Comparison of ENCODE assay signal across 8 mouse cellular contexts in the genomic region with DNA sequence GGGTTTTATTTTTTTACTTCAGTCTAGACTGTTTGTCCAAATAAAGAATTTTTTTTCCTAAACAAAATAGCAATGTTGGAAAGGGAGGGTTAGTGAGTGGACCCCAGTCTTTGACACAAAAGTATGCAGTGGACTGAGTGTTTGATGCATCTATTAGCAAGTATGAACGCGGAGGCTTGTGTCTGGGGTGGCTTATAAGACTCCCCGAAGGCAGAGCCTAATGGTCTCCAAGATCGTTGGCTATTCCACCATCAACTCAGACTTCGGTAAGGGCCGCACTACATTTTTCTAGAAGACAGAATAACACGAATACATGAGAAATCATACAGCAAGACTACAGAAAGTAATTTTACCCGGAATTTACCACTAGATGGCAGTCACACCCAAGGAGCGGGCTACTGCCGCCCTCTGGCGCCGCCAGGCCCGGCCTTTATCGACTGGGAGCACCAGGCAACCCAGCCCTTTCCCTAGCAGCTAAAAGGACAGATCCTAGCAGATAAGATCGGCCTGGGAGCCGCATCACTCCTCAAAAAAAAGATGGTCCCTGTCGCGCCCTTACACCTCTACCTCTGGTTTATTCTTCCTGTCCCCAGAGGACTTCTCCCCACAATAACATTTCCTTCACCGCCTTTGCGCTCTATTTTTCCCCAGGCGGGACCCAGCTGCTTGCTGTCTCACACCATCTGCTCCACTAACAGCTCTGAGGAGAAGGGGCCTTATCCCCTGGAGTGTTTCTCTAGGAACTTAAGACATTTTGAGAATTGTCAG. TPM values are rescaled to one million over a fixed set of nuclear protein-coding genes. Genes with fewer than 3 reads are reported as not detected.
DNase-seq lines count a peak whose midpoint lies in the region; ATAC-seq lines count a peak whose summit lies in the region.

No protein-coding gene starts in this region.

- peak; percentile 91 for DNase-seq in MN1 (ENCODE audit: low spot score)
- peak; percentile 77 to 80 for DNase-seq in cerebellum, adult 18-20 months
- peak; percentile 86 for DNase-seq in forelimb bud, embryonic 11.5 days (ENCODE audit: low read depth, low spot score)
- DNase-seq in layer of hippocampus, adult 9-10 months (ENCODE audit: low spot score) = peak; percentile 49
- DNase-seq in retina, adult 2 months (ENCODE audit: low read depth, low spot score) = peak; percentile 54
- DNase-seq in urinary bladder, adult 2 months (ENCODE audit: low spot score) = peak; percentile 38

- H3K27me3 ChIP-seq in lung, embryonic 15.5 days = no peaks in the 10 kb centered on the region

- H3K9ac ChIP-seq in lung, embryonic 15.5 days = no peak overlapping the region

- peak; percentile 88 to 91 for ATAC-seq in hematopoietic stem cell, adult 5-6 weeks (replicated peaks in 1 of 2; ENCODE audit: insufficient read depth in 1 of 2, low FRiP score in 2 of 2, low TSS enrichment in 1 of 2, low read depth in 1 of 2, poor library complexity in 2 of 2, severe bottlenecking in 2 of 2)
- peak; percentile 73; the same call in 1 of the 2 replicates for ATAC-seq in lung, embryonic 15.5 days (ENCODE audit: borderline replicate concordance, extremely low read depth, low FRiP score, low TSS enrichment)

- H3K27ac ChIP-seq in lung, embryonic 15.5 days = no peak overlapping the region

- H3K36me3 ChIP-seq in lung, embryonic 15.5 days = no peaks in the 10 kb centered on the region

- peaks cover 4% of the 10 kb centered on the region for H3K4me1 ChIP-seq in lung, embryonic 15.5 days

- H3K4me3 ChIP-seq in lung, embryonic 15.5 days = no peak overlapping the region

- no peaks in the 10 kb centered on the region for H3K9me3 ChIP-seq in lung, embryonic 15.5 days

- H3K4me2 ChIP-seq in lung, embryonic 15.5 days = peak overlapping the region; percentile 37

- 10% methylated on average over 21 of the region's 21 CpGs for WGBS in lung, embryonic 15.5 days

RNA-seq across cellular contexts. Expression of gene Pirt, which starts 6.0 kb away (rescaled TPM):
- total RNA-seq in hematopoietic stem cell, adult 5-6 weeks (2017) = not detected in 2 replicates
- 0.73 and 1.3 TPM in 2 replicates for polyA plus RNA-seq in lung, embryonic 15.5 days (2015; fragmentation: Nextera tagmentation; extraction: Ambion mirVana)
- polyA plus RNA-seq in urinary bladder, adult 2 months (2012; rRNA removed) = 0.28 and 0.35 TPM in 2 replicates

RNA-seq across cellular contexts. Expression of gene Tmem238l, which starts 50.6 kb away (rescaled TPM):
- not detected in 2 replicates for total RNA-seq in hematopoietic stem cell, adult 5-6 weeks (2017)
- polyA plus RNA-seq in lung, embryonic 15.5 days (2015; fragmentation: Nextera tagmentation; extraction: Ambion mirVana) = not detected in 2 replicates
- polyA plus RNA-seq in urinary bladder, adult 2 months (2012; rRNA removed) = 98.6 and 128 TPM in 2 replicates

Comparison
In these comparisons a context has a peak if more than half of its experiments do, and no peak if none do; other contexts are left out.
1. DNase-seq: peak in every context shown above with its lines; median percentile 91 in MN1; 86 in forelimb bud, embryonic 11.5 days; 78 in cerebellum, adult 18-20 months; 54 in retina, adult 2 months; 49 in layer of hippocampus, adult 9-10 months; 38 in urinary bladder, adult 2 months.
2. RNA of gene Tmem238l, which starts 50.6 kb away (polyA plus RNA-seq): 98.6 to 128 TPM in urinary bladder, adult 2 months; not detected in lung, embryonic 15.5 days; every median in the first group is over 10 times any median in the second.